Mouse (Mus musculus): ENCODE results near the gene S100a3. TPM values are rescaled to one million over a fixed set of nuclear protein-coding genes. Genes with fewer than 3 reads are reported as not detected.

S100a3 gene
- polyA plus RNA-seq, 2 experiments, result 0.20 TPM; not detected in 1

DNA sequence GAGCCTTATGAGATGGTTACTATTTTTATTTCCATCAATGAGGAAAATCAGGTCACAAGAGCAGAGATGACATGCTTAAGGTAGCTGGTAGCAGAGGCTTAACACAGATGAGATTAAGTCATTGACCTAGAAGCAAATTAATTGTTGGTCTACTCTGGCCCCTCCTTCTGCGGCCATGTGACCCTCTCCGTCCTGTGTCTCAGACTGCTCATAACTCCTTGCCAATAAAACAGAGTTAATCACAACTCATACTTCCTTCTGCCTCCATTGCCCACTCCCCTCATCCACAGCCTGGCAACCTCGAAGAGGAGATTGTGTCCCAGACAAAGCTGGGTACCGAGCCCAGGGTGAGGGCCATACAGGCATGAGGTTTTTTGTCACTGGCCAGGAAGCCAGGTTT is 37.8 kb downstream of the S100a3 start:
- TF ChIP-seq CTCF (IDR thresholded peaks at IDR 0.05; ENCODE audit: low read depth) (no peak), EP300 (IDR thresholded peaks at IDR 0.05; ENCODE audit: low read depth) (no peak)
- H3K27me3 ChIP-seq (ENCODE audit: control insufficient read depth, insufficient read depth, low read length), result no peaks in the 10 kb centered on the region
- DNase-seq (ENCODE audit: low read depth in 3 of 3, low spot score in 3 of 3) (no peak), ATAC-seq (ENCODE audit: insufficient read depth) (no peak)
- 49% methylated on average over 4 of the region's 4 CpGs for WGBS (ENCODE audit: insufficient replicate concordance)
- no peak overlapping the region for H3K9ac ChIP-seq (replicated peaks)
- no peaks in the 10 kb centered on the region for H3K4me1 ChIP-seq (replicated peaks; ENCODE audit: control insufficient read depth in 2 of 2, insufficient read depth in 2 of 2, low read length in 1 of 2)
- no peaks in the 10 kb centered on the region for H3K9me3 ChIP-seq (ENCODE audit: control insufficient read depth, low read length)
- H3K36me3 ChIP-seq (replicated peaks; ENCODE audit: control insufficient read depth, insufficient read depth, low read depth), result no peaks in the 10 kb centered on the region
- no peak overlapping the region for H3K4me2 ChIP-seq (ENCODE audit: low read depth)
- H3K4me3 ChIP-seq (ENCODE audit: insufficient read depth in 1 of 2, low read depth in 2 of 2, low read length in 2 of 2), result no peak overlapping the region
- H3K27ac ChIP-seq, result no peak overlapping the region

DNA sequence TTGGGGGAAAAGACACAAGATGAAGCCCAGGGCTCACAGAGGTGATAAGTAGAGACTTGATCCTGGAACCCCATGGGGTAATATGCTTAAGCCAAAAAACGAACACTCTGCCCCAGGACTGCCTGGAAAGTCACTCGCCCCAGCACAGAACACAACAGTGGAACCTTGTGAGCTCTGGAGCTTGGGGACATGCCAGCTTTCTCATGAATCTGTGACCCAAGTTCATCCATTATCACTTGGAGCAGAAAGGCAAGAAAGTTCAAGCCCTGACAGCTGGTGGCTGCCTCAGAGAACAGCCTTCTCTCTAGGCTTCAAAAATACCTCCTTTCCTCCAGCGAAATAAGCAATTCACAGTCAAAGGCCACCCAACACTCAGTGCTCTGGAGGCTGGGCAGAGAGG is 39.0 kb downstream of the S100a3 start:
- Histone ChIP-seq H3K4me2 (ENCODE audit: low read depth) (no peak overlapping the region), H3K27me3 (ENCODE audit: control insufficient read depth, insufficient read depth, low read length) (no peaks in the 10 kb centered on the region), H3K27ac (no peak overlapping the region), H3K4me1 (replicated peaks; ENCODE audit: control insufficient read depth in 2 of 2, insufficient read depth in 2 of 2, low read length in 1 of 2) (no peaks in the 10 kb centered on the region), H3K36me3 (replicated peaks; ENCODE audit: control insufficient read depth, insufficient read depth, low read depth) (no peaks in the 10 kb centered on the region), H3K9ac (replicated peaks) (no peak overlapping the region), H3K9me3 (ENCODE audit: control insufficient read depth, low read length) (no peaks in the 10 kb centered on the region), H3K4me3 (ENCODE audit: insufficient read depth in 1 of 2, low read depth in 2 of 2, low read length in 2 of 2) (no peak overlapping the region)
- DNase-seq (ENCODE audit: low read depth in 3 of 3, low spot score in 3 of 3) (no peak), ATAC-seq (ENCODE audit: insufficient read depth) (no peak)
- WGBS (ENCODE audit: insufficient replicate concordance), result 50% methylated on average over 3 of the region's 3 CpGs
- TF ChIP-seq EP300 (IDR thresholded peaks at IDR 0.05; ENCODE audit: low read depth), result no peak
- no peak for TF ChIP-seq CTCF (IDR thresholded peaks at IDR 0.05; ENCODE audit: low read depth)

DNA sequence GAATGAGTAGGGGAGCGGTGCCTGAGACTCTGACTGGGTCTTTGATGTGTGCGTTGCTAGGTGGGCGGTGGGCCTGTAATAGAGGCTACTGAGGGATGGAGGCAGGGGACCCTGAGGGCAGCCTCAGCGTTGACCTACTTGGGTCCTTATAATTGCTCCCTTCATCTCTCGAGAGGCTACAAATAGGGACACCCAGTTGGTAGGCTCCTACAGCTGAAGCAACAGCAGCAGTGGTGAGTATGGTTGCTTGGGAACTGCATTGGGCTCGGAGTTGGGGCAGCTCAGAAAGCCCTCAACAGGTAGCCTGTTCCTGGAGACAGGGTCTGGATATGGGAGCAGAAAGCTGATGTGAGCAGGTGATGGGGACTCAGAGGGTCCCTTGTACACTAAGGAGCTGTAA is 39.7 kb downstream of the S100a3 start:
- no peak for DNase-seq (ENCODE audit: low read depth in 3 of 3, low spot score in 3 of 3)
- Histone ChIP-seq H3K4me3 (ENCODE audit: insufficient read depth in 1 of 2, low read depth in 2 of 2, low read length in 2 of 2) (no peak overlapping the region), H3K36me3 (replicated peaks; ENCODE audit: control insufficient read depth, insufficient read depth, low read depth) (no peaks in the 10 kb centered on the region), H3K9me3 (ENCODE audit: control insufficient read depth, low read length) (no peaks in the 10 kb centered on the region), H3K27ac (no peak overlapping the region), H3K27me3 (ENCODE audit: control insufficient read depth, insufficient read depth, low read length) (no peaks in the 10 kb centered on the region), H3K4me2 (ENCODE audit: low read depth) (no peak overlapping the region), H3K9ac (replicated peaks) (no peak overlapping the region), H3K4me1 (replicated peaks; ENCODE audit: control insufficient read depth in 2 of 2, insufficient read depth in 2 of 2, low read length in 1 of 2) (peaks cover 0 to 3% of the 10 kb centered on the region in 2 experiments; a peak in 1 of 4 replicates)
- ATAC-seq (ENCODE audit: insufficient read depth), result no peak
- WGBS (ENCODE audit: insufficient replicate concordance), result 68% methylated on average over 6 of the region's 6 CpGs
- no peak for TF ChIP-seq EP300 (IDR thresholded peaks at IDR 0.05; ENCODE audit: low read depth)
- TF ChIP-seq CTCF (IDR thresholded peaks at IDR 0.05; ENCODE audit: low read depth), result no peak

DNA sequence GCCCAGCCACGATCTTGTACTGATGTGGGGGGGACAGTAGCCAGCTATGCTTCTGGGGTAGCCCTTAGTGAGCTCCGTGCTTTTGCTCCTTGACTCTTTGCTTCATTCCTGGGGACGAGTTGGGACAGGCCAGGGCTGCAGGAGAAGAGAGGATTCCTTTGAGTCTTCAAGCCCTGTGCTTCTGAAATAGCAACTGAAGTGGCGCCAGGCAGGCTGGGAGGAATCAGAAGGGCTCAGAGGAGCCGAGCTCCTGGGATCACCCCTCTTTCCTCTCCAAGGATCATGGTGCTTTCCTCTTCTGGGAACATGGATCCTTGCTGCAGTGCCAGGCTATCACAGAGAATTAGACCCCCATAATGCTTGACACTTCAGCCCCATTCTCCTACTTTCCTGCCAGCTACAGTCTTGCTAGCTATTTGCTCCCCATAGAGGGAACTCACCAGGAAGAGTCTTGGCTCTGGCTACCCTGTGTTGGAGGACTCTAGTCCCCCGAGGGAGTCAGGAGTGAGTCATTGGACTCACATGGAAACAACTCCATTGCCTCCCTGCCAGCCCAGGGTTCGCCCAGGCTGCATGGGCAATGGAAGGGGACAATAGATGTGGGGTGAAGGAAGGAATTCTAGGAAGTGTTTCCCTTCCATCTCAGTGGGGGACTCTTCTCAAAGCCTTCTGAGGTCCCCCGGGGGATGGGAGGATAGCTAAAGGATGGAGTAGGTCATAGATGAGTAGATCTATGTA is 40.2 kb downstream of the S100a3 start:
- Histone ChIP-seq H3K4me2 (ENCODE audit: low read depth) (no peak overlapping the region), H3K36me3 (replicated peaks; ENCODE audit: control insufficient read depth, insufficient read depth, low read depth) (no peaks in the 10 kb centered on the region), H3K27me3 (ENCODE audit: control insufficient read depth, insufficient read depth, low read length) (no peaks in the 10 kb centered on the region), H3K4me1 (replicated peaks; ENCODE audit: control insufficient read depth in 2 of 2, insufficient read depth in 2 of 2, low read length in 1 of 2) (peaks cover 0 to 3% of the 10 kb centered on the region in 2 experiments; a peak in 1 of 4 replicates), H3K4me3 (ENCODE audit: insufficient read depth in 1 of 2, low read depth in 2 of 2, low read length in 2 of 2) (no peak overlapping the region), H3K9me3 (ENCODE audit: control insufficient read depth, low read length) (no peaks in the 10 kb centered on the region), H3K27ac (no peak overlapping the region), H3K9ac (replicated peaks) (no peak overlapping the region)
- 48% methylated on average over 8 of the region's 8 CpGs for whole genome bisulfite sequencing (ENCODE audit: insufficient replicate concordance)
- DNase-seq (ENCODE audit: low read depth in 3 of 3, low spot score in 3 of 3) (no peak), ATAC-seq (ENCODE audit: insufficient read depth) (no peak)
- TF ChIP-seq EP300 (IDR thresholded peaks at IDR 0.05; ENCODE audit: low read depth) (no peak), CTCF (IDR thresholded peaks at IDR 0.05; ENCODE audit: low read depth) (no peak)

DNA sequence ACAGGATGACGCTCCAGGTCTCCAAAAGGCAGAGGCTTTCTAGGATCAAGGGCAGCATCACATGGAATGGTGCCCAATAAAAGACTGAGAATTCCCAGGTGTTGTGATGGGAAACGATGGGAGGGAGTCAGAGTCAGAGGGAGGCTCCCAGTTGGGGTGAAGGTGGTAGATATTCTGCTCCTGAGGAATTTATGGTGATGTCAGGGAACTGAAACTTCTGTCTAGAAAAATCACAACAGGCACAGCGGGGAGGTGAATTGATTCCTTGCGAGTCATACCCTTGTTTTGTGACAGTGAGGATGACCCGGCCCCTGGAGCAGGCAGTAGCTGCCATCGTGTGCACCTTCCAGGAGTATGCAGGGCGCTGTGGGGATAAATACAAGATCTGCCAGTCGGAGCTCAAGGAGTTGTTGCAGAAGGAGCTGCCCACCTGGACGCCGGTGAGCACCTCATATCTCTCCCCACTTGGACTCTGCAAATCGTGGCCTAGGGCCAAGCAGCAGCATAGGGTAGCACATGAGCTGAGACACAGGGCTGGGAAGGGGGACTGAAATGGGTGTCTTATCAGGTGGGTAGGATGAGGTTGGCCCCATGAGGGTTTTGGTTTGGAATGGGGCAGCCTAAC is 41.2 kb downstream of the S100a3 start, which contains the start of gene Gm42674:
Gm42674 (plus strand) TSS at position 419 of the 625 bp plus-strand sequence.
- Histone ChIP-seq H3K36me3 (replicated peaks; ENCODE audit: control insufficient read depth, insufficient read depth, low read depth) (no peaks in the 10 kb centered on the region), H3K4me1 (replicated peaks; ENCODE audit: control insufficient read depth in 2 of 2, insufficient read depth in 2 of 2, low read length in 1 of 2) (peaks cover 0 to 3% of the 10 kb centered on the region in 2 experiments; a peak in 1 of 4 replicates), H3K9ac (replicated peaks) (no peak within 1 kb of the TSS), H3K9me3 (ENCODE audit: control insufficient read depth, low read length) (no peaks in the 10 kb centered on the region), H3K27ac (no peak within 1 kb of the TSS), H3K27me3 (ENCODE audit: control insufficient read depth, insufficient read depth, low read length) (no peaks in the 10 kb centered on the region), H3K4me2 (ENCODE audit: low read depth) (no peak within 1 kb of the TSS), H3K4me3 (ENCODE audit: insufficient read depth in 1 of 2, low read depth in 2 of 2, low read length in 2 of 2) (no peak within 1 kb of the TSS)
- ATAC-seq (ENCODE audit: insufficient read depth), result no peak
- no peak for TF ChIP-seq EP300 (IDR thresholded peaks at IDR 0.05; ENCODE audit: low read depth)
- TF ChIP-seq CTCF (IDR thresholded peaks at IDR 0.05; ENCODE audit: low read depth), result no peak
- DNase-seq (ENCODE audit: low read depth in 3 of 3, low spot score in 3 of 3), result no peak
- WGBS (ENCODE audit: insufficient replicate concordance), result 68% methylated on average over 11 of the region's 11 CpGs
